Mouse (Mus musculus): ENCODE data around the gene Cacna1e.

DNA sequence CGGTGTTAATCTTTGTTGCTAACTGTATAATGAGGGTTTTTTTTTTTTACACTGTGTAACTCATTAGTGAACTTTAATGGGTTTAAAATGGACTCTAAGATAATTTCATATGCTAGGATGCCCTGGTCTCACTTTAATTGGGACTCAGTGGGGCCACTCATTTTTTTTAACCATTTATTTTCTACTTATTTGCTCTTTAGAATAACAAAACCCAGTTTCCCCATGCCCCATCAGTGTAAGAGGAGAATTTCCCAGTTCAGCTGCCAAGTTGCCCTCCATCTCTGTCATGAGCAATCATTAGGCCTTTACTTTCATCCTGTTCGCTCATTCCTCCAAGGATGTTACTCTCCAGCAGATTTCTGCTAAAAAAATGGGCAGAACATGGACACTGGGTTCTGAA is 425.7 kb downstream of the Cacna1e start:
- TF ChIP-seq EP300 (optimal IDR thresholded peaks at IDR 0.05) (no peak), CTCF (IDR thresholded peaks at IDR 0.05; ENCODE audit: low read depth) (no peak)
